Mouse (Mus musculus) bone marrow macrophage, adult 2 months (primary cell): ENCODE results near the gene Ccdc71.

Source experiments
- CTCF ChIP-seq: IDR thresholded peaks from 2 replicates; pipeline ENCODE4 v1.5.1; 2012; ENCODE audit warnings: low read depth, mild to moderate bottlenecking, low read length, moderate library complexity
- POLR2A ChIP-seq: IDR thresholded peaks from 2 replicates; pipeline ENCODE4 v1.6.1; 2012; ENCODE audit warnings: mild to moderate bottlenecking, low read depth, low read length, borderline replicate concordance

- TF ChIP-seq CTCF (no peak), POLR2A (no peak)
These were observed 48.1 kb upstream of the Ccdc71 start for GRCm38 (mm10) chr9:108412221-108412620.
